Mouse (Mus musculus): ENCODE measurements around the gene Sec14l3. TPM values are rescaled to one million over a fixed set of nuclear protein-coding genes. Genes with fewer than 3 reads are reported as not detected.

Gene Sec14l3
- total RNA-seq (2023): not detected

GRCm38 (mm10) chr11:4064627-4065122 is at the start of gene Sec14l3:
Gene Sec14l3 (plus strand): TSS chr11:4064841.

DNA sequence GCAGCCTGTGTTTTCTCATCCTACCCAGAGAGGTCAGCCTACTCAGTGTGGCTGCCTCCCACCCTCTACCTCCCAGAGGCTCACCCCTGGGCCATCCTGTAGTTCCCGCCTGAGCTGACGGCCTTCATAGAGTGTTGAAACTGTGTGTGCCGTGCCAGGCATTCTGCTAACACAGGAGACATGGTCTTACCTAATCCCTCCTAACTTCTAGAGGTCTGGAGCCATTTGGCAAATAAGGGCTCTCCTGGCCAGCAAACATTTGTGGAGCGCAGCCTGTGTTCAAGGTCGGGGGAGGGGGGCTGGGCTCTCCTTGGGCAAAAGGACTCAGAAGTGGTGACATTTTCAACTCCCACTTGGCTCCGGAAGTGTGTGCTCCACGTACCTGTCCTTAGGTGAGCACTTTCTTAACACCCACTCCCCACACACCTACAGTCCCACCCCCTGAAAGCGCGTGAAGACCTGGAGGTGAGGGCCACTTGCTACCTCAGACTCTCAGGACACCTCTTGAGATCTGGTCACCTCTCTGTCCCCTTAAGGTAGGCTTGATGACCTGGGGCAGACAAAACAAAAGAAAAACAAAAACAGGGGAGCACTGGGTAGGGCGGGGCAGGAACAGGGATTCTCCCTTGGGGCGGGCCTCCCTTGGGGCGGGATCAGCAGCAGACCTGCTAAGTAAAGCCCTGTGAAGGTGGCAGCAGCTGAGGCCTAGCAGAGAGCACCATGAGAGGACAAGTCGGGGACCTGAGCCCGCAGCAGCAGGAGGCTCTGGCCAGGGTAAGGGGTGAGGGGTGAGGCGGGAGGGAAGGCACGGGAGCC is 33.3 kb upstream of the Sec14l3 start, which contains the start of gene Sec14l4:
Sec14l4 (plus strand) TSS at position 337 of the 816 bp plus-strand sequence.

DNA sequence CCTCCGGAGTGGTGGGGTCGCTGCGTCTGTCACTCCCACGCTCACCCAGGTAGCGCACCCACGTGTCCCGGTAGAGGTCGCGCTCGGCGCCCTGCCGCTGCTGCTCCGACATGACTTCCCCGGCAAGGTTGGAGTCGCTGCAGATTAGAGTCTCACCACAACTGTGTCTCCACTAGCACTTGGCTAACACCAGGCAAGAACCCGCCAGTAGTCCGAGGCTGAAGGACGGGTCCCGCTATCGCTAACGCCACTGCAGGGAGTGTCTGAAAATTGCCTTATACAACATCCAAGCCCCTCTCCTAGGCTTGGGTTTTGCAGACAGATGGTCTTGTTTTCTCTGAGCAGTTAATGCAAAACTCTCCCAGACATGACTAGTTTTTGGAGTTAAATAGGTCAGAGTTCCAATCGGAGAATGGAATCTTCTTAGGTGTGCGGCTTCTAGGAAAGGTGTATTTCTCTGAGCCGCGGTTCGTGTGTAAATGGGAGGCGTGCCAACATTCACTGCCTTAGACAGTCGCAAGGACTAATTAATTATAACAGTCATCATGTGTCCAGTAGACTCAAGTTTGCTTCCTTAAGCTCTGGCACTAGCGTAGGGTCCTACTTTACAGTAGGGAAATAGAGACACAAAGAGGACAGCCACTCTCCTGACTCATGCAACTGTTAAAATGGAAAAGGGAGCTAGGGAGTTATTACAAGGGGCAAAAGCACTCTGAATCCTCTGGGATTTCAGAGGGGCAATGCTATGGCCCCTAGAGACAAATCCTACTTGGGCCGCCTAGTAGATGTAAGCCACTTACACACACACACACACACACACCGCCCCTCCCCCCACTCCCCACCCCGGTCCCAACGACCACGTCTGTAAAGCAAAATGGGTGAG is 30.8 kb downstream of the Sec14l3 start, which contains the start of gene Mtfp1:
Mtfp1 (minus strand) TSS at position 275 of the 883 bp plus-strand sequence.

GRCm38 (mm10) chr11:4122742-4123579 is 58.3 kb downstream of the Sec14l3 start, which contains the start of gene Sec14l2:
Gene Sec14l2 (minus strand): TSS chr11:4123415.

Other genes starting within 250 kb of the Sec14l3 start
- not detected for gene Osbp2, start 200.9 kb upstream of the Sec14l3 start, total RNA-seq (2023)
- 1 to 10 TPM in 1 of 2 experiments, under 1 TPM in 1; 0.46 to 1.2 TPM for gene 4921536K21Rik, start 169.7 kb upstream of the Sec14l3 start, total RNA-seq (2023)
- gene Dusp18, start 169.6 kb upstream of the Sec14l3 start, total RNA-seq (2023): 10 to 100 TPM in 1 of 2 experiments, 1 to 10 TPM in 1; 6.8 to 11.7 TPM
- gene Slc35e4, start 150.2 kb upstream of the Sec14l3 start, total RNA-seq (2023): 1 to 10 TPM; 7.7 to 9.3 TPM
- 10 to 100 TPM; 20.1 to 21.7 TPM for gene Tcn2, start 132.7 kb upstream of the Sec14l3 start, total RNA-seq (2023)
- gene Pes1, start 100.9 kb upstream of the Sec14l3 start, total RNA-seq (2023): 10 to 100 TPM; 81.9 to 90.6 TPM
- gene 4930556J24Rik, start 88.1 kb upstream of the Sec14l3 start, total RNA-seq (2023): not detected
- not detected for gene Gal3st1, start 81.2 kb upstream of the Sec14l3 start, total RNA-seq (2023)
- gene Sec14l4, start 33.4 kb upstream of the Sec14l3 start, total RNA-seq (2023): not detected
- 1 to 10 TPM; 1.9 to 4.8 TPM for gene Mtfp1, start 30.6 kb downstream of the Sec14l3 start, total RNA-seq (2023)
- 1 to 10 TPM; 1.1 to 1.4 TPM for gene Sec14l2, start 58.6 kb downstream of the Sec14l3 start, total RNA-seq (2023)
- 10 to 100 TPM; 33.9 to 34.8 TPM for gene Rnf215, start 70.4 kb downstream of the Sec14l3 start, total RNA-seq (2023)
- 1 to 10 TPM; 5.9 to 10.0 TPM for gene Ccdc157, start 95.5 kb downstream of the Sec14l3 start, total RNA-seq (2023)
- 10 to 100 TPM; 59.4 to 78.9 TPM for gene Sf3a1, start 95.5 kb downstream of the Sec14l3 start, total RNA-seq (2023)
- gene Tbc1d10a, start 121.9 kb downstream of the Sec14l3 start, total RNA-seq (2023): 10 to 100 TPM; 35.2 to 48.3 TPM
- gene Castor1, start 153.4 kb downstream of the Sec14l3 start, total RNA-seq (2023): 1 to 10 TPM; 2.3 to 3.0 TPM
- gene Osm, start 171.6 kb downstream of the Sec14l3 start, total RNA-seq (2023): 1 to 10 TPM; 4.4 to 8.0 TPM
- not detected for gene Lif, start 192.7 kb downstream of the Sec14l3 start, total RNA-seq (2023)